Mouse (Mus musculus): ENCODE results near the gene Ppp6r1.

- no peak for TF ChIP-seq BHLHE40 (IDR thresholded peaks at IDR 0.05; ENCODE audit: borderline replicate concordance, low read depth, low read length)
- TF ChIP-seq RAD21 (IDR thresholded peaks at IDR 0.05; ENCODE audit: low read depth, low read length) = peak; percentile 77
- no peak for TF ChIP-seq CHD1 (IDR thresholded peaks at IDR 0.05; ENCODE audit: low read depth, low read length)
These were observed 35.2 kb downstream of the Ppp6r1 start for GRCm38 (mm10) chr7:4623544-4624189.

Measured in MEL (cell line).